Mouse (Mus musculus) G1E (cell line): ENCODE results near the gene Izumo4.

ENCODE experiments used
- CTCF ChIP-seq: IDR thresholded peaks from 2 replicates; pipeline ENCODE4 v1.5.1; 2012; ENCODE audit warnings: low read depth, low read length, inconsistent platforms, mixed read lengths
- GATA1 ChIP-seq: IDR thresholded peaks from 2 replicates; pipeline ENCODE4 v1.6.1; 2012; ENCODE audit warnings: borderline replicate concordance, low read length, inconsistent platforms, mixed read lengths
- POLR2AphosphoS5 ChIP-seq: IDR thresholded peaks from 2 replicates; pipeline ENCODE4 v1.6.1; 2012; ENCODE audit warnings: low read depth, low read length, inconsistent platforms; ENCODE audit not compliant: insufficient replicate concordance

GRCm38 (mm10) chr10:80665459-80665858 is 36.5 kb upstream of the Izumo4 start:
- TF ChIP-seq POLR2AphosphoS5 = no peak; the same call in 1 of the 2 replicates
- TF ChIP-seq CTCF = no peak
- TF ChIP-seq GATA1 = no peak
